Mouse (Mus musculus): ENCODE data around the gene Apol9a. TPM values are rescaled to one million over a fixed set of nuclear protein-coding genes. Genes with fewer than 3 reads are reported as not detected.

Gene Apol9a
- polyA plus RNA-seq, 3 experiments from 2014 or later, result 0.49 to 10.2 (median 6.8) TPM

DNA sequence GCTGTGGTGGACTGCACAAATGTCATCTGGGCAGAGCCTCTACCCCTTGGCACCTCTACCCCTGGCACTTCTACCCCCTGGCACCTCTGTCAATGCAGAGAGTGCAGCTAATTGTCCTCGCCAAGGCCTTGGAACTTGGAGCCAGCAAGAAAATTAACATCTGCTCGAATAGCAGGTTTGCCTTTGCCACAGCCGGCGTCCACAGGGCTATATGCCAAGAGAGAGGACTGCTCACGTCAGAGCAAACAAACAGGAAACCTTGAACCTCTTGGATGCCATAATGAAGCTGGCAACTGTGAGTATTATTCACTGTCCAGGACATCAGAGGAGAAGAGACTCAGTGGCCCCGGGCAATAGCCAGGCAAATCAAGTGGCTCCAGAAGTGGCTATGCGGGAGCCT, 34.0 kb downstream of the Apol9a start:
- ATAC-seq, result no peak

- no peak for ATAC-seq
These were observed 40.3 kb downstream of the Apol9a start for GRCm38 (mm10) chr15:77370588-77370987.

DNA sequence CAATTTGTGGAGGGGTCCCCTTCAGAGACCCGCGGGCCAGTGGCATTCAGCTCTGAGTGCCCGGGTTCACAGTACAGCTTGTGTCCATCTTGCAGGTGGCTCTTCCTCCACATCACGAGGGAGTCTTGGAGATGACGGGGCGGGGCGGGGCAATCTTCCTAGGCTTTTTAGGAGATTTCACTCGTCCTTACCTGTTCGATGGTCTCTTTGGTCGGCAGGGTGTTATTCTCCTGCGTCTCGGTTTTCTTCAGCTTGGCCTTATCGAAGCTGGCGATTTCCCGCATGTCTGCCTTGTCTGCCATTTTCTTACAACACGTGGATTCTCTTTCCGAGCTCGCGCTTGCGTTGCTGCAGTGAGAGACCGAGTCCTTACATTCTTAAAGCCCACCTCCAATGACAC, 41.0 kb downstream of the Apol9a start:
- ATAC-seq, result no peak

- no peak for ATAC-seq
These were observed 42.1 kb downstream of the Apol9a start for GRCm38 (mm10) chr15:77368818-77369320.

DNA sequence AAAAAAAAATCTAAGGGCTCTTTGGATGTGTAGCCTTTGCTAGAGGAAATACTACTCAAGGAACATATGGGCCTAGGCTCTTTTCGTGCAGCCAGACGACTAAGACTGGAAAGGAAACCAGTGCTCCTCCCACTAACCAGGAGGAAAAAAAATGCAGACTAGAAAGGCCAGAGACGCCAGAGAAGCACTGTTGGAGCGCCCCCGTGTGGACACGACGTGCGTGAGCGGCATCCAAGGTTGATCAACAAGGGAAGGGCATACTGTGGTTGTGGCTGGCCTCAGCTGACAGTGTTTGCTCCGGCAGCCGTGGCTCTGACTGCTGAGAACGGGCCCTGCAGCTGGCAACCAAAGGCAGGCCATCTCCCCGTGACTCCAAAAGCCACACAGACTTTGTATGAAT, 42.8 kb downstream of the Apol9a start:
- ATAC-seq, result peak; percentile 86

- no peak for ATAC-seq
These were observed 43.4 kb downstream of the Apol9a start for GRCm38 (mm10) chr15:77367504-77367903.

GRCm38 (mm10) chr15:77366706-77367484, 44.0 kb downstream of the Apol9a start:
- no peak for ATAC-seq

GRCm38 (mm10) chr15:77365700-77366570, 45.0 kb downstream of the Apol9a start:
- ATAC-seq, result no peak

GRCm38 (mm10) chr15:77364026-77364425, 46.9 kb downstream of the Apol9a start:
- no peak for ATAC-seq

GRCm38 (mm10) chr15:77363578-77363977, 47.4 kb downstream of the Apol9a start:
- no peak for ATAC-seq

GRCm38 (mm10) chr15:77362952-77363351, 48.0 kb downstream of the Apol9a start:
- ATAC-seq, result no peak

DNA sequence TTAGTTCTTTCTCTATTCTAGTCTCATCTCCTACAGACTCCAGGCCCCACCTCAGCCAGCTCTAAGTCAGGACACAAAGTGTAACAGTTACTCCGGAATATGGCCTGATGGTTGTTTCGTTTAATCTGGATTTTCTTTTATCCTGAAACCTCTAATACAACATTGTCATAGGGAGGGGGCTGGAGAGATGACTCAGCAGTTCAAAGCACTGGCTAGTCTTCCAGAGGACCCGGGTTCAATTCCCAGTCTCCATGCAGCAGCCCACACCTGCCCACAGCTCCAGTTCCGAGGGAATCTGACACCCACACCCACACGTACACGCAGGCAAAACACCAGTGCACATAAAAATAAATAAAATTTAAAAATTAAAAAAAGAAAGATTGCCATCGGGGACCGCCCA, 51.0 kb downstream of the Apol9a start:
- no peak for ATAC-seq

GRCm38 (mm10) chr15:77359486-77359885, 51.4 kb downstream of the Apol9a start:
- no peak for ATAC-seq

DNA sequence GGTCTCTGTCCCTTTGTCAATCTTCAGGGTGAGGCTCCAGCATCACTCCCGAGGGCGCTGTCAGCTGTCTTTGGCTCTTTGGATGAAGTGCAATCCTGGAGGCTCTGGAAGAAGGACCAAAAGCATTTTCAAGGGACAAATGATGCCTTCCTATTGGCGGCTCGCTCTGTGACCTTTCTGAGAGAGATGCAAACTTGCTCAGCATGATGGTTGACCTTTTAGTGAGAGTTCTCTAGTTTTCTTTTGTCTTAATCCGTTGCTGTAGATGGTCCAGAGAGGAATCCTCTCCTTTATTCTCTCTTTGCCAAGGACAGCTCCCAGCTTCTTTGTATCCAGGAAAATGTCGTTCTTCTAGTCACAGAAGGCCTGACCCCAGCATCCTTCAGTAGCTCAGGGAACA, 51.9 kb downstream of the Apol9a start:
- no peak for ATAC-seq

DNA sequence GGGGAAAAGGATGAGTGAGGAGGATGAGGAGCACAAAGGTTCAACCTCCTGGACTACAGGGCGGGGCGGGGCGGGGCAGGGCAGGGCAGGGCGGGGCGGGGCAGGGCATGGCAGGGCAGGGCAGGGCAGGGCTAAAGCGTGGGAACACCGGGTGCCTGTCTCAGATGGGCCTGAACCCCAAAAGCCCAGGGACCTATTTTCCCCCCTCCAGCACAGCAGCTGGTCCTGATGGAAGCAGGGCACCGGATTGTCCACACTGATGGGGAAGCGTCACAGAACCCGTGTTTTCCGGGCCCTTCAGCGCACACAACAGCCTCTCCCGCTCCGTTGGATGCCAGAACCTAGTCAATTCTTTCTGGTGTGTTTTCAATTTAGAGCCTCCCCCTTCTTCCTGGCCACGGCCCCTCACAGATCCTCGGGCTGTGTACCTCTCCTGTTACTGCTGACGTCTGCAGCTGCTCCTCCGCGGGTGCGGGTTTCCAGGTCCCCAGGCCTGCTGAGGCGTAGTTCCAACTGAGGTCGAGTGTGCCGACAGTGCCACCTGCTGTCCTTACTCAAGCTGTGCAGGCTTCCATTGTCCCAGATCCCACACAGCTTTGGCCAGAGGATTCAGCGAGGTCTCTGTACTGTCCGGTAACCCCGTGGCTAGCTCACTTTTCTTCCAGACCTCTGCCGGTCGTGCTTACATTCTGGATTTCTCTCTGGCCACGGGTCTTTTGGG, 52.5 kb downstream of the Apol9a start:
- ATAC-seq, result no peak

GRCm38 (mm10) chr15:77356248-77356810, 54.6 kb downstream of the Apol9a start:
- ATAC-seq, result no peak

DNA sequence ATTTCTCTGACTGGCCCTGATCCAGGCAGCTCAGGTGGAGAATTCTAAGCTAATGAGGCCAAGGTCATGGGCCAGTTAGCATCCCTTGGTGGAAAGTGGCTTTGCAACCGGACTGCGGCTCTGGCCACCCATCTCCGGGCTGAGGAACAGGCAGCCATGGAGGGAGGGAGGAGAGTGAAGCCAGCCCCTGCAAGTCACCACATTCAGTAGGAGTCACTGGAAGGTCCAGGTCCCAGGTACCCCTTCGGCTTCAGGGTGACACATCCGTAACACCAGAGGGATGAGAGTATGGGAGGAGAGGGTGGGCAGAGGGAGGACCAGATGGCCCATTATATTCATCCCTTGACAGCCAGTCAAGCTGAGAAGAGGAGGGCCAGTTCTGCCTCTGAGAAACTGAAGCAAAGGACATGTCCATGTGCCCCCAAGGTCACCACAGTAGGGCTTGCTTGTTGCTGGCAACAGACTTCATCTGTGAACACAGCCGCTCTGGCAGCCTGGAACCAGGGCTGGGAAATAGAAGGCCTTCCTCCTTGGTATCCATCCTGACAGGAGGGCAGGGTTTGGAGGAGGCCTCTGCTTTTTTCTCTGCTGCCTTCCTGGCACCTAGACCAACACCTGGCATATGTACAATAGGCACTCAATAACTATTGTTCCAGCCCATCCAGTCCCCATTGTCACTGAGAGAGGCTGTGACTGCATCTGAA, 55.9 kb downstream of the Apol9a start:
- no peak for ATAC-seq

DNA sequence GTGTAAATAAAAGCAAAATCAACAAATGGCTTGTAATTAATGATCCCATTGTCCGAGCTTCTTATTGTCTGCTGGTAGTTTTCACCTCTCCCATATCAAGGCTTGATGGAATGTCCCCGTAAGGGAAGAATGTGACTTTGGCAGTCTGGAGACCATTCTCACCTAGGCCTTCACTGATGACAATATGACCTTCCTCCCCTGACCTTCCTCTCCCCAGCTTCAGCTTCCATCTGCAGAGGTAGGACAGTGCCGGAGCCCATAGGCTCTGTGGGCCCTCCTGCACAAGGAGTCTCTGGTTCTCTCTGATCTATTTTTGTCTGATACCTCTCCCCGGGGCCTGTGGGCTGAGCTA, 56.5 kb downstream of the Apol9a start:
- no peak for ATAC-seq
